Mouse (Mus musculus) yolk sac, embryonic 10.5 days (tissue): ENCODE data around the gene Ipo5.
A peak's percentile ranks its signal among the peaks of the same experiment; 100 is the strongest.

Experiments
- DNase-seq: peaks from one replicate; pipeline ENCODE4 v3.0.0-alpha.2; 2017; ENCODE audit warnings: low spot score

Ipo5 gene

GRCm38 (mm10) chr14:120910733-120911324 is at the start of gene Ipo5:
Gene Ipo5 (plus strand): TSS chr14:120911224.
- DNase-seq: peak; percentile 96

GRCm38 (mm10) chr14:120863205-120863604 is 47.8 kb upstream of the Ipo5 start:
- no peak for DNase-seq

- DNase-seq: no peak
Measured at GRCm38 (mm10) chr14:120864896-120865295, 46.1 kb upstream of the Ipo5 start.

GRCm38 (mm10) chr14:120866573-120866972 is 44.5 kb upstream of the Ipo5 start:
- no peak for DNase-seq

GRCm38 (mm10) chr14:120867121-120867520 is 43.9 kb upstream of the Ipo5 start:
- DNase-seq: no peak

- no peak for DNase-seq
Measured at GRCm38 (mm10) chr14:120868494-120868893, 42.5 kb upstream of the Ipo5 start.

GRCm38 (mm10) chr14:120870736-120871135 is 40.3 kb upstream of the Ipo5 start:
- no peak for DNase-seq

- DNase-seq: no peak
Measured at GRCm38 (mm10) chr14:120874397-120874796, 36.6 kb upstream of the Ipo5 start.

GRCm38 (mm10) chr14:120875144-120875543 is 35.9 kb upstream of the Ipo5 start:
- DNase-seq: no peak

GRCm38 (mm10) chr14:120875811-120876388 is 35.1 kb upstream of the Ipo5 start:
- no peak for DNase-seq

GRCm38 (mm10) chr14:120877147-120877546 is 33.9 kb upstream of the Ipo5 start:
- no peak for DNase-seq

GRCm38 (mm10) chr14:120879026-120879425 is 32.0 kb upstream of the Ipo5 start:
- DNase-seq: no peak

GRCm38 (mm10) chr14:120880601-120881000 is 30.4 kb upstream of the Ipo5 start:
- no peak for DNase-seq

- DNase-seq: no peak
Measured at GRCm38 (mm10) chr14:120881054-120881453, 30.0 kb upstream of the Ipo5 start.

GRCm38 (mm10) chr14:120888681-120889080 is 22.3 kb upstream of the Ipo5 start:
- no peak for DNase-seq

GRCm38 (mm10) chr14:120892369-120892768 is 18.7 kb upstream of the Ipo5 start:
- no peak for DNase-seq

GRCm38 (mm10) chr14:120896613-120897012 is 14.4 kb upstream of the Ipo5 start:
- no peak for DNase-seq

GRCm38 (mm10) chr14:120898876-120899275 is 12.1 kb upstream of the Ipo5 start:
- no peak for DNase-seq

- no peak for DNase-seq
Measured at GRCm38 (mm10) chr14:120909396-120909795, 1.6 kb upstream of the Ipo5 start.

- peak; percentile 72 for DNase-seq
Measured at GRCm38 (mm10) chr14:120910320-120910719, 704 bp upstream of the Ipo5 start.

- peak; percentile 49 for DNase-seq
Measured at GRCm38 (mm10) chr14:120911388-120911901, 421 bp downstream of the Ipo5 start.

GRCm38 (mm10) chr14:120912090-120912710 is 1.2 kb downstream of the Ipo5 start:
- DNase-seq: no peak

- no peak for DNase-seq
Measured at GRCm38 (mm10) chr14:120912916-120913315, 1.9 kb downstream of the Ipo5 start.
